Mouse (Mus musculus): ENCODE data around the gene 5730522E02Rik. TPM values are rescaled to one million over a fixed set of nuclear protein-coding genes. Genes with fewer than 3 reads are reported as not detected.

The 5730522E02Rik gene
- polyA plus RNA-seq, 1 experiment from 2014 or later = 0.45 TPM

DNA sequence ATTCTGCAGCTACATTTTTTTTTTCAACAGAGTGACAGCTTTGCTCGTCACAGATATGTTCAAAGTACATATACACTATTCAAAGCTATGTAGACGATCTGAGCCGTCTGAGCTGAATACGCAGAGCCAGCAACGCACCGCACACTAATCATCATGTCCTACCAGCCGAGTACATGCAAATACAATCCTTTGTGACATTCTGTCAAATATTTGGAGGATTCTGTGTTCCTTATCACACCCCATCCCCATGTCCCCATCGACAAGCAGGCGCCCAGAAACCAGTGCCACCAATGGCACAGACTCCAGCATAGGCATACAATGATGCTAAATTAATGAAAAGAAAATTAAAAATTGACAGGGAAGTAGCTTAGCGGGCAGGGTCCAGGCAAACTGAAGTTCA lies 356.3 kb downstream of the 5730522E02Rik start:
- H3K9me3 ChIP-seq (replicated peaks) = no peaks in the 10 kb centered on the region
- H3K4me3 ChIP-seq = no peak overlapping the region
- 71% methylated on average over 10 of the region's 10 CpGs for WGBS (ENCODE audit: insufficient replicate concordance)
- H3K4me2 ChIP-seq = no peak overlapping the region
- H3K27ac ChIP-seq = no peak overlapping the region
- H3K36me3 ChIP-seq = no peaks in the 10 kb centered on the region
- H3K9ac ChIP-seq = no peak overlapping the region
- H3K27me3 ChIP-seq (replicated peaks) = no peaks in the 10 kb centered on the region
- H3K4me1 ChIP-seq = no peaks in the 10 kb centered on the region
- no peak for ATAC-seq

- H3K27me3 ChIP-seq (replicated peaks) = no peaks in the 10 kb centered on the region
- H3K9ac ChIP-seq = no peak overlapping the region
- H3K4me2 ChIP-seq = no peak overlapping the region
- H3K4me1 ChIP-seq = no peaks in the 10 kb centered on the region
- no peak overlapping the region for H3K27ac ChIP-seq
- WGBS (ENCODE audit: insufficient replicate concordance) = 28% methylated on average over 5 of the region's 5 CpGs
- H3K9me3 ChIP-seq (replicated peaks) = no peaks in the 10 kb centered on the region
- no peaks in the 10 kb centered on the region for H3K36me3 ChIP-seq
- no peak overlapping the region for H3K4me3 ChIP-seq
- no peak for ATAC-seq
Measured at GRCm38 (mm10) chr11:25853032-25853431, 357.5 kb downstream of the 5730522E02Rik start.

DNA sequence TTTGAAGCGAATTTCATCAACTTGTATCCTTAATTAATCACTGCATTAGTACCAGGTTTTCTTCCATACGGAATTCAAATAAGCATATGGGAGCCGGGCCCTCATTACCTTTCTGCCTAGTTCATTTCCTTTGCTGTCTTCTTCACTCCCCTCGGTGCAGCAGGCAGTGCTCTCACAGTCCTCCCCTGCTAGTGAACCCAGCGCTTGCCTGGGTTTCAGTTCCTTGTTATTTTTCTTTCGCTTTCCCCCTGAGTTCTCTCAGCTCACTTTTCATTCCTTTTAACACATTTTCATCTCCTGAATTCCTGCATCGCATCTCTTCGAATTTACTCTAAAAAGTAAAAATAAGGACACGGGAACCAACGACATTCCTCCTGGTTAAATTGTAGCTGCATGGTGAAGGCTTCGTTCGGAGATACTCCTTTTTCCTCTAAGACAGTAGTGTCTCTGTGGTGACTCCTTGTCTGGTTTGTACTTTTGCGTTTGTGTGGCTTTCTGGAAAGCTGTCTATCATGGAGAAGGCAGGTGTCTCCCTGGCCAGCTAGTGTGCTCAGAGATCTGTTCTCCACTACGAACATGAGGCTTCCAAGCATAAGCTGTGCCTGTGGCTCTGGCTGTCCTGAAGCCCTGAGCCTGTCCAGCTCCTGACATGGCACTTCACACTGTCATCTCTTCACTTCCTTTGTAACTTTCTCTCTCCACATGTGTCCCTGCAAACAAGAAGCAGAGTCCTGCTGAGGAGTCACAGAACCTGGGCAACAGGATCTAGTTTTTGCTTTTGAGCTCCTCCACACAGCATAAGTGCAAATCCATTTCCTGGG lies 361.5 kb downstream of the 5730522E02Rik start:
- no peak overlapping the region for H3K9ac ChIP-seq
- no peaks in the 10 kb centered on the region for H3K9me3 ChIP-seq (replicated peaks)
- H3K27me3 ChIP-seq (replicated peaks) = no peaks in the 10 kb centered on the region
- H3K27ac ChIP-seq = no peak overlapping the region
- H3K4me3 ChIP-seq = no peak overlapping the region
- no peaks in the 10 kb centered on the region for H3K4me1 ChIP-seq
- H3K36me3 ChIP-seq = no peaks in the 10 kb centered on the region
- H3K4me2 ChIP-seq = no peak overlapping the region
- WGBS (ENCODE audit: insufficient replicate concordance) = 46% methylated on average over 14 of the region's 14 CpGs
- no peak for ATAC-seq

DNA sequence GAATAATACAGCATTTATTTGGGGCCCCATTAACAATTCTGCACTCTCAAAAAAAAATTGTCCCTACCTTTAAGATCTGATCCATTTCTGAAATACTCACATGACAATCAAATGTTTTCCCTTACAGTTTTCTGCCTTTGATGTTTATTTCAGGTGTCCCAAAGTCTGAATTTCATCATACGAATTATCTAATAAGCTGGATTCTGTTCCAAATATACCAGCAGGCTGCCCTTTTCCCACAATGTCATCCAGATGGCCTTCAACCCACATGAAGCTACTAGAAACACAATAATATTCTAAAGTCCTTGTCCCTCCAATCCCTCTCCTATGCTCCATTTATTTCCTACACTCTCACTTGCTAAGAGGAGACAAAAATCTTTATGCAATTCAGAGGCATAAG lies 372.1 kb downstream of the 5730522E02Rik start:
- Histone ChIP-seq H3K4me3 (no peak overlapping the region), H3K9me3 (replicated peaks) (no peaks in the 10 kb centered on the region), H3K36me3 (no peaks in the 10 kb centered on the region), H3K27ac (no peak overlapping the region), H3K9ac (no peak overlapping the region), H3K27me3 (replicated peaks) (no peaks in the 10 kb centered on the region), H3K4me2 (no peak overlapping the region), H3K4me1 (no peaks in the 10 kb centered on the region)
- WGBS (ENCODE audit: insufficient replicate concordance) = 53% methylated on average over 1 of the region's 1 CpGs
- ATAC-seq = no peak

DNA sequence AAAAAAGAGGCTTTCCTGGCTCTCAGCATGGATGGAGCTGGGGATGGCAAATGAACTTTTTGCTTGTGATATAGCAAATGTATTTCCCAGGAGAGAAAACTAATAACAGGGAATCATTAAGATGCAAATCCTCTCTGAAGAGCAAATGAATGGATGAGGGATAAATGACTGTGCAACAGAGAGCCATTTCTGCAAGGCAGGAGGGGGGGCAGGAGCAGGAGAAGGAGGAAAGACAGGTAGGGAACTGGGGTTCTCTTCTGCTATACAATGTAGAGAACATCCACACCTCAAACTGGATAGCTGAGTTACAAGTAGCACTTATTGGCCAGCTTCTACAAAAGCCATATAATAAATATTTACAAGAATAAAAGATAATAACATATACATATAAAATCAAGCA lies 390.8 kb downstream of the 5730522E02Rik start:
- Histone ChIP-seq H3K27ac (no peak overlapping the region), H3K4me3 (no peak overlapping the region), H3K4me2 (no peak overlapping the region), H3K9ac (no peak overlapping the region), H3K4me1 (no peaks in the 10 kb centered on the region), H3K27me3 (replicated peaks) (no peaks in the 10 kb centered on the region), H3K9me3 (replicated peaks) (no peaks in the 10 kb centered on the region), H3K36me3 (no peaks in the 10 kb centered on the region)
- ATAC-seq = no peak

DNA sequence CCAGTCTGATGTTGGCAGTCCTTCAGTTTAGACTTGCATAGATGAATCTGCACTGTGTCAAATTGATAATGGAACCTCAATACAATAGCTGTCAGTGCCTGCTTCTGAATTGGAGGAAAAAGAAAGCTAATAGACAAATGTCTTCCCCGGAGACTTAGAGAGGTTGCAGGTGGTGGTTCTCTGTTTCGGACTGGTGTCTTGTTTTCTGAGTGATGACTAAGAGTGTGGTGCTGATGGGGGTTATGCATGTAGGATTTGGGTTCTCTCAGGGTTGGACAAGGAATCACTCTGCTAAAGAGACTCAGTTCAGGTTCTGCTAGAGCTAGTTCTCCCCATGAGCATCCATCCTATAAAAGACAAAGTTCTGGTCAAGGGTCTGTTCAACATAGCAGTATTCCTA lies 397.1 kb downstream of the 5730522E02Rik start:
- no peaks in the 10 kb centered on the region for H3K9me3 ChIP-seq (replicated peaks)
- no peak for ATAC-seq
- H3K27me3 ChIP-seq (replicated peaks) = no peaks in the 10 kb centered on the region
- no peak overlapping the region for H3K27ac ChIP-seq
- no peaks in the 10 kb centered on the region for H3K36me3 ChIP-seq
- H3K9ac ChIP-seq = no peak overlapping the region
- no peak overlapping the region for H3K4me2 ChIP-seq
- H3K4me3 ChIP-seq = no peak overlapping the region
- no peaks in the 10 kb centered on the region for H3K4me1 ChIP-seq
- 54% methylated on average over 2 of the region's 2 CpGs for WGBS (ENCODE audit: insufficient replicate concordance)

DNA sequence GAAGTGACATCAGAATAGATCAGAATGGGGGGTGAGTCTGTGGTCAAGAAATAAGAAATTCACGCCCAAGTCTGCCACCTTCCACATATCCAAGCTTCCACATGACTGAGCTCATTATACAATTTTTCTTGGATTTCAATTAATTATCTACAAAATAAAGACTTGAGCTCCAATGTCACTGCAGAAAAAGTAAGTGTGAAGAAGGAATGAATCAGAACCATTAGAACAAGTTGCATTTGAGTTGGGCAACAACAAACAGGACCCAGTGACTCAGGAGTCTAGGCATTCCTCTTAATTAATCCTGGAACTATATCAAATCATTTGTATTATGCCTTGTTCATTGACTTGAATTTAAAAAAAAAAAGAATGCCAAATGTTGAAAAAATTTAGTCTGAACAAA lies 422.9 kb downstream of the 5730522E02Rik start:
- no peaks in the 10 kb centered on the region for H3K9me3 ChIP-seq (replicated peaks)
- ATAC-seq = no peak
- WGBS (ENCODE audit: insufficient replicate concordance) = 57% methylated on average over 1 of the region's 1 CpGs
- H3K36me3 ChIP-seq = no peaks in the 10 kb centered on the region
- H3K9ac ChIP-seq = no peak overlapping the region
- no peaks in the 10 kb centered on the region for H3K27me3 ChIP-seq (replicated peaks)
- no peak overlapping the region for H3K4me3 ChIP-seq
- H3K4me2 ChIP-seq = no peak overlapping the region
- H3K4me1 ChIP-seq = no peaks in the 10 kb centered on the region
- no peak overlapping the region for H3K27ac ChIP-seq

DNA sequence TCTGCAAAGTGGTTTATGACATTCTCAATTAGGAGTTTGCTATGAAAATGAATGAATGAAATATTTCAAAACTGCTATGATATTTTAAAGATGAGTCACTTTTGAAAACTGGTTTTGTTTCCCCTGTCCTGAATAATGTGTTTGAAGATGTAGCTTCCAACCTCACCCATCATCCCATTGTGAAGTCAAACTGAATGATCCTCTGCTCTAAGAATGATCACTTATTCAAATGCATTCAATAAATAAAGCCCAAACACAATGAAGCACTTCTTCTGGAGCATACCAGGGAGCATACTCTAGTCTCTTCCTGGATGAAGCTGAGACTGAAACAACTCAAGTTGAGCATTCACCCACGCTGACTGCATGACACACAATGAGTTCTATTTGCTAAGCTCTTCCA lies 438.3 kb downstream of the 5730522E02Rik start:
- WGBS (ENCODE audit: insufficient replicate concordance) = 43% methylated on average over 1 of the region's 1 CpGs
- no peak overlapping the region for H3K9ac ChIP-seq
- ATAC-seq = no peak

GRCm38 (mm10) chr11:25770991-25771568 lies 439.5 kb downstream of the 5730522E02Rik start:
- H3K4me1 ChIP-seq = no peaks in the 10 kb centered on the region
- WGBS (ENCODE audit: insufficient replicate concordance) = 59% methylated on average over 3 of the region's 3 CpGs
- no peak overlapping the region for H3K9ac ChIP-seq
- H3K27ac ChIP-seq = no peak overlapping the region
- no peaks in the 10 kb centered on the region for H3K9me3 ChIP-seq (replicated peaks)
- no peak overlapping the region for H3K4me2 ChIP-seq
- no peaks in the 10 kb centered on the region for H3K27me3 ChIP-seq (replicated peaks)
- no peaks in the 10 kb centered on the region for H3K36me3 ChIP-seq
- H3K4me3 ChIP-seq = no peak overlapping the region
- no peak for ATAC-seq

More for the DNA sequence above, 438.3 kb downstream of the 5730522E02Rik start:
- Histone ChIP-seq H3K4me3 (no peak overlapping the region), H3K27ac (no peak overlapping the region), H3K9me3 (replicated peaks) (no peaks in the 10 kb centered on the region), H3K36me3 (no peaks in the 10 kb centered on the region), H3K27me3 (replicated peaks) (no peaks in the 10 kb centered on the region), H3K4me1 (no peaks in the 10 kb centered on the region), H3K4me2 (no peak overlapping the region)

DNA sequence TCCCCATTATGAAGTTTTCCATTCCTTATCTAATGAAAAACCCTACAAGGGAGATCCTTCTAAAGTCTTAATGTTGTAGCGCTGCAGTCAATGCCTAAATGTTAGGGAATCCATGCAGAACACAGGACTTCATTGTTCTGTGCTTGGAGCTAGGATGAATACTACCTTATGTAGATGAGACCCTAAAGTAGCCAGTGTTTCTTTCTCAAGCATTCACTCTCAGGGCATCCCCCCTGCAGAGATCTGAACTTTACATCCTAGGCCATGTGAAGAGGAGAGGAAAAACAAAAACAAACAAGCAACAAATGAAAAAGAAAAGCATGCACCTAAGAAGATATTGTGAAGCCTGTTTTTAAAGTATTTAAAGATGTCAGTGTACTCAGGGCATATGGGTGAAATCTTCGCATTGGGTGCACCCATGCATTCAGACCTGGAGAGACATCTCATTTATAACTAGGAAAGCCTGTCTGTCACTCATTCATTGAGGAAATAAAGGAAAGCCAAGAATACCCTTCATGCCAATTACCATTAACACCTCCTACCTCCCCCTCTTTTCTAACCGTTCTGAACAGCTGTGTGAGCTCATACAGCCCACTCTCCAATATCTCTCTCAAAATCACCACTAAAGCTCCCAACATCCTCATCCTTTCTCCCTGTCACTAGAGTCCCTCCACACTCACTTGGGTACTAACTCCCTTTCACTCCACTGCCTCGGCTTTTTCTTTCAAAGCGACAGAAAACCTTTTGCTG lies 442.8 kb downstream of the 5730522E02Rik start:
- H3K4me3 ChIP-seq = no peak overlapping the region

DNA sequence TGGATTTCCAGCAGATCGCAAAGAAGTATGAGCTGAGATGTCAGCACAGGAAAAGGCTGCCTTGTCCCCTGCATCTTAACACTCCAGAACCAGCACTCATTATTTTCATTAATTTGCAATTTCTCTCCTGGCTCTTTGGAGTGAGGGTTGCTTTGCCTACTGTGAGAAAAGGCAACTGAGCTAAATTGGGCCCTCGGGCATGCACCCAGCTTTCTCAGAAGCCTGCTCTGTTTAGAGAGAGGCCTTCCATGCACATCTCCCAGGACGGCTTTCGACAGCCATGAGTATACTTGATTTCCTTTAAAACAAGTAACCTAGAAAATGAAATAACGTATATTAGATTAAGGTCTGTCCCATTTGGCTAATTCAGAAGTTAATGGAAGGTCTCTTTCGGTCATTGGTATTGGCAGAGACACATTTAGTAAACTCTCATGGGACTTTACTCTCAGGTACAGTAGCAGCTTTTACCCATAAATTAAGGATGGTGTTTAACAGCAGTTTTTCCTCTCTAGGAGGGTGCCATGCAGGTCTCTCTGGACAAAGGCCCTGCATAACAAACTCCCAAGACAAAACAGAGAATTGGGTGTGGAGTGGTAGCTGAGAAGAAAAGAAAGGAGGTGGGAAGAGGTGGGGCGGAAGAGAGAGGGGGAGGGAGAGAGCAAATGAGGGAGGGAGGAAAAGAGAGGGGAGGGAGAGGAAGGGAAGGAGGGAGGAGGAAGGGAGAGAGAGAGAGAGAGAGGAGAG lies 457.2 kb downstream of the 5730522E02Rik start:
- H3K27me3 ChIP-seq (replicated peaks) = no peaks in the 10 kb centered on the region
- WGBS (ENCODE audit: insufficient replicate concordance) = 65% methylated on average over 7 of the region's 7 CpGs
- no peaks in the 10 kb centered on the region for H3K4me1 ChIP-seq
- no peak overlapping the region for H3K4me3 ChIP-seq
- no peak overlapping the region for H3K4me2 ChIP-seq
- H3K9ac ChIP-seq = no peak overlapping the region
- no peaks in the 10 kb centered on the region for H3K9me3 ChIP-seq (replicated peaks)
- ATAC-seq = no peak
- no peak overlapping the region for H3K27ac ChIP-seq
- no peaks in the 10 kb centered on the region for H3K36me3 ChIP-seq

More for the DNA sequence above, 442.8 kb downstream of the 5730522E02Rik start:
- H3K9me3 ChIP-seq (replicated peaks) = no peaks in the 10 kb centered on the region
- no peak overlapping the region for H3K4me2 ChIP-seq
- H3K9ac ChIP-seq = no peak overlapping the region
- H3K36me3 ChIP-seq = no peaks in the 10 kb centered on the region
- no peak overlapping the region for H3K27ac ChIP-seq
- no peaks in the 10 kb centered on the region for H3K27me3 ChIP-seq (replicated peaks)
- no peaks in the 10 kb centered on the region for H3K4me1 ChIP-seq
- 50% methylated on average over 5 of the region's 5 CpGs for WGBS (ENCODE audit: insufficient replicate concordance)
- no peak for ATAC-seq

GRCm38 (mm10) chr11:25752418-25752817 lies 458.1 kb downstream of the 5730522E02Rik start:
- H3K4me2 ChIP-seq = no peak overlapping the region
- H3K27me3 ChIP-seq (replicated peaks) = no peaks in the 10 kb centered on the region
- 76% methylated on average over 3 of the region's 3 CpGs for WGBS (ENCODE audit: insufficient replicate concordance)
- H3K4me1 ChIP-seq = no peaks in the 10 kb centered on the region
- no peaks in the 10 kb centered on the region for H3K36me3 ChIP-seq
- no peak overlapping the region for H3K4me3 ChIP-seq
- ATAC-seq = no peak
- no peak overlapping the region for H3K9ac ChIP-seq
- H3K27ac ChIP-seq = no peak overlapping the region
- no peaks in the 10 kb centered on the region for H3K9me3 ChIP-seq (replicated peaks)

Measured in liver, embryonic 12.5 days (tissue).